Mouse (Mus musculus) ES-Bruce4 (cell line): Measurements from ENCODE around the gene Terf2.

Source experiments
- CTCF ChIP-seq: IDR thresholded peaks from one replicate; pipeline ENCODE4 v1.8.1; 2011; ENCODE audit warnings: low read depth, low read length
- POLR2A ChIP-seq: IDR thresholded peaks from one replicate; pipeline ENCODE4 v1.8.1; 2011; ENCODE audit warnings: low read length; ENCODE audit not compliant: insufficient read depth

DNA sequence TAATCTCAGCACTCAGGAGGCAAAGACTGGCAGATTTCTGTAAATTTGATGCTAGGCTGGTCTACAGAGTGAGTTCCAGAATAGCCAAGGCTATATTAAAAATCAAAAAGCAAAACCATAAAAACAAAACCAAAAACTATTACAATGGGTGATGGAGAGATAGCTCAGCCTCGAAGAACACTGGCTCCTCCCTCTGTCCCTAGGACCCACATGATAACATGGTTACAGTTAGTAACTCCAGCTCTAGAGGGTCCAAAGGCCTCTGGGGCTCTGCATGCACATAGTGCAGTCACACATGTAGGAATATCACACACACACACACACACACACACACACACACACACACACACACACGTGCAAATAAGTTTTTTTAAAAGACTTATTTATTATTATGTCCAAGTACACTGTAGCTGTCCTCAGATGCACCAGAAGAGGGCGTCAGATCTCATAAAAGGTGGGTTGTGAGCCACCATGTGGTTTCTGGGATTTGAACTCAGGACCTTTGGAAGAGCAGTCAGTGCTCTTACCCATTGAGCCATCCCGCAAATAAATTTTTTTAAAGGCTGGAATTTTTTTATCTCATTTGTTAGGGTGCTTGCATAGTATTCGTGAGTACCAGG lies 13.6 kb upstream of the Terf2 start:
- no peak for TF ChIP-seq CTCF
- no peak for TF ChIP-seq POLR2A
